Mouse (Mus musculus): ENCODE data around the gene Mill2. TPM values are rescaled to one million over a fixed set of nuclear protein-coding genes. Genes with fewer than 3 reads are reported as not detected.
"Not testable (repeated sequence)": the region's sequence is repeated elsewhere in the genome, so short reads cannot be mapped to it uniquely, and the experiment has no call there.

The Mill2 gene
- polyA plus RNA-seq, 1 experiment from 2014 or later = 0.04 TPM

- no peak overlapping the region for H3K27ac ChIP-seq
- no peak for DNase-seq (ENCODE audit: low spot score)
- no peaks in the 10 kb centered on the region for H3K9me3 ChIP-seq
- WGBS = 32% methylated on average over 5 of the region's 5 CpGs
- peaks cover 3% of the 10 kb centered on the region; the same call in 1 of the 2 replicates for H3K4me1 ChIP-seq
- no peaks in the 10 kb centered on the region for H3K36me3 ChIP-seq
- no peak overlapping the region for H3K4me3 ChIP-seq
- H3K27me3 ChIP-seq (ENCODE audit: insufficient read depth, poor library complexity, severe bottlenecking) = no peaks in the 10 kb centered on the region
Observed at GRCm38 (mm10) chr7:18844811-18845210, 5.0 kb downstream of the Mill2 start.

GRCm38 (mm10) chr7:18848395-18848794, 8.6 kb downstream of the Mill2 start:
- H3K4me1 ChIP-seq = no peaks in the 10 kb centered on the region
- H3K27ac ChIP-seq = no peak overlapping the region
- H3K36me3 ChIP-seq = no peaks in the 10 kb centered on the region
- H3K27me3 ChIP-seq (ENCODE audit: insufficient read depth, poor library complexity, severe bottlenecking) = no peaks in the 10 kb centered on the region
- WGBS = 73% methylated on average over 1 of the region's 1 CpGs
- no peak for DNase-seq (ENCODE audit: low spot score)
- no peaks in the 10 kb centered on the region for H3K9me3 ChIP-seq
- no peak overlapping the region for H3K4me3 ChIP-seq

GRCm38 (mm10) chr7:18858310-18858916, 18.6 kb downstream of the Mill2 start:
- peak overlapping the region; percentile 77; the same call in 1 of the 2 replicates for H3K27ac ChIP-seq
- WGBS = 66% methylated on average over 5 of the region's 5 CpGs
- H3K4me3 ChIP-seq = no peak overlapping the region
- H3K9me3 ChIP-seq = no peaks in the 10 kb centered on the region; the same call in 1 of the 2 replicates
- no peaks in the 10 kb centered on the region for H3K36me3 ChIP-seq
- no peaks in the 10 kb centered on the region for H3K27me3 ChIP-seq (ENCODE audit: insufficient read depth, poor library complexity, severe bottlenecking)
- DNase-seq (ENCODE audit: low spot score) = no peak
- peaks cover 12% of the 10 kb centered on the region for H3K4me1 ChIP-seq

- Histone ChIP-seq H3K4me3 (no peak overlapping the region), H3K27ac (no peak overlapping the region), H3K4me1 (peaks cover 11% of the 10 kb centered on the region), H3K27me3 (ENCODE audit: insufficient read depth, poor library complexity, severe bottlenecking) (no peaks in the 10 kb centered on the region), H3K9me3 (peaks cover 5% of the 10 kb centered on the region; the same call in 1 of the 2 replicates), H3K36me3 (no peaks in the 10 kb centered on the region)
- 75% methylated on average over 6 of the region's 6 CpGs for WGBS
- DNase-seq (ENCODE audit: low spot score) = no peak
Observed at GRCm38 (mm10) chr7:18862801-18863200, 23.0 kb downstream of the Mill2 start.

- 77% methylated on average over 2 of the region's 2 CpGs for WGBS
- DNase-seq (ENCODE audit: low spot score) = no peak
- Histone ChIP-seq H3K4me1 (peaks cover 10% of the 10 kb centered on the region; the same call in 1 of the 2 replicates), H3K36me3 (no peaks in the 10 kb centered on the region), H3K4me3 (no peak overlapping the region), H3K27ac (no peak overlapping the region), H3K27me3 (ENCODE audit: insufficient read depth, poor library complexity, severe bottlenecking) (no peaks in the 10 kb centered on the region), H3K9me3 (peaks cover 11% of the 10 kb centered on the region; the same call in 1 of the 2 replicates)
Observed at GRCm38 (mm10) chr7:18868491-18868890, 28.7 kb downstream of the Mill2 start.

- not testable (repeated sequence) for H3K4me1 ChIP-seq; H3K4me3 ChIP-seq; H3K9me3 ChIP-seq; DNase-seq (ENCODE audit: low spot score); H3K36me3 ChIP-seq; H3K27me3 ChIP-seq (ENCODE audit: insufficient read depth, poor library complexity, severe bottlenecking); H3K27ac ChIP-seq
- WGBS = 100% methylated on average over 1 of the region's 8 CpGs
Observed at GRCm38 (mm10) chr7:18871031-18871430, 31.3 kb downstream of the Mill2 start, which contains the start of gene Pglyrp1. Gene Pglyrp1, plus strand, starts transcription at chr7:18871331.

GRCm38 (mm10) chr7:18872014-18872802, 32.4 kb downstream of the Mill2 start:
- peak overlapping the region; percentile 55 for H3K4me3 ChIP-seq
- 34% methylated on average over 13 of the region's 14 CpGs for WGBS
- no peak for DNase-seq (ENCODE audit: low spot score)
- H3K27ac ChIP-seq = no peak overlapping the region
- no peaks in the 10 kb centered on the region for H3K36me3 ChIP-seq
- H3K9me3 ChIP-seq = 0 out of 2 replicates have a peak, but pooled peaks cover 7% of the 10 kb centered on the region
- H3K4me1 ChIP-seq = peaks cover 10% of the 10 kb centered on the region; the same call in 1 of the 2 replicates
- H3K27me3 ChIP-seq (ENCODE audit: insufficient read depth, poor library complexity, severe bottlenecking) = no peaks in the 10 kb centered on the region

- whole genome bisulfite sequencing = 5% methylated on average over 7 of the region's 7 CpGs
- peak overlapping the region; percentile 55 for H3K4me3 ChIP-seq
- no peaks in the 10 kb centered on the region for H3K27me3 ChIP-seq (ENCODE audit: insufficient read depth, poor library complexity, severe bottlenecking)
- DNase-seq (ENCODE audit: low spot score) = peak; percentile 73
- H3K9me3 ChIP-seq = 0 out of 2 replicates have a peak, but pooled peaks cover 6% of the 10 kb centered on the region
- no peak overlapping the region for H3K27ac ChIP-seq
- H3K4me1 ChIP-seq = peaks cover 10% of the 10 kb centered on the region; the same call in 1 of the 2 replicates
- H3K36me3 ChIP-seq = no peaks in the 10 kb centered on the region
Observed at GRCm38 (mm10) chr7:18872816-18873215, 33.0 kb downstream of the Mill2 start.

GRCm38 (mm10) chr7:18873253-18873652, 33.5 kb downstream of the Mill2 start:
- Histone ChIP-seq H3K36me3 (no peaks in the 10 kb centered on the region), H3K4me3 (peak overlapping the region; percentile 55), H3K9me3 (0 out of 2 replicates have a peak, but pooled peaks cover 2% of the 10 kb centered on the region), H3K27ac (no peak overlapping the region), H3K4me1 (peaks cover 10% of the 10 kb centered on the region; the same call in 1 of the 2 replicates), H3K27me3 (ENCODE audit: insufficient read depth, poor library complexity, severe bottlenecking) (no peaks in the 10 kb centered on the region)
- peak; percentile 88 for DNase-seq (ENCODE audit: low spot score)
- 1% methylated on average over 10 of the region's 10 CpGs for WGBS

GRCm38 (mm10) chr7:18875372-18875771, 35.6 kb downstream of the Mill2 start:
- Histone ChIP-seq H3K27ac (no peak overlapping the region), H3K4me1 (peaks cover 10% of the 10 kb centered on the region; the same call in 1 of the 2 replicates), H3K36me3 (no peaks in the 10 kb centered on the region), H3K27me3 (ENCODE audit: insufficient read depth, poor library complexity, severe bottlenecking) (no peaks in the 10 kb centered on the region), H3K9me3 (no peaks in the 10 kb centered on the region), H3K4me3 (no peak overlapping the region)
- DNase-seq (ENCODE audit: low spot score) = no peak
- 78% methylated on average over 5 of the region's 5 CpGs for WGBS

- Histone ChIP-seq H3K4me3 (no peak overlapping the region), H3K9me3 (no peaks in the 10 kb centered on the region), H3K36me3 (no peaks in the 10 kb centered on the region), H3K27me3 (ENCODE audit: insufficient read depth, poor library complexity, severe bottlenecking) (no peaks in the 10 kb centered on the region), H3K4me1 (no peaks in the 10 kb centered on the region), H3K27ac (no peak overlapping the region)
- DNase-seq (ENCODE audit: low spot score) = no peak
- 73% methylated on average over 7 of the region's 7 CpGs for WGBS
Observed at GRCm38 (mm10) chr7:18878691-18879090, 38.9 kb downstream of the Mill2 start.

GRCm38 (mm10) chr7:18883991-18884744, 44.4 kb downstream of the Mill2 start:
- H3K4me1 ChIP-seq = no peaks in the 10 kb centered on the region
- no peak for DNase-seq (ENCODE audit: low spot score)
- H3K27me3 ChIP-seq (ENCODE audit: insufficient read depth, poor library complexity, severe bottlenecking) = no peaks in the 10 kb centered on the region
- 44% methylated on average over 9 of the region's 9 CpGs for WGBS
- no peaks in the 10 kb centered on the region for H3K36me3 ChIP-seq
- no peaks in the 10 kb centered on the region for H3K9me3 ChIP-seq
- H3K27ac ChIP-seq = no peak overlapping the region
- no peak overlapping the region for H3K4me3 ChIP-seq
